ENCODE assay signal across 9 mouse cellular contexts in the genomic region with DNA sequence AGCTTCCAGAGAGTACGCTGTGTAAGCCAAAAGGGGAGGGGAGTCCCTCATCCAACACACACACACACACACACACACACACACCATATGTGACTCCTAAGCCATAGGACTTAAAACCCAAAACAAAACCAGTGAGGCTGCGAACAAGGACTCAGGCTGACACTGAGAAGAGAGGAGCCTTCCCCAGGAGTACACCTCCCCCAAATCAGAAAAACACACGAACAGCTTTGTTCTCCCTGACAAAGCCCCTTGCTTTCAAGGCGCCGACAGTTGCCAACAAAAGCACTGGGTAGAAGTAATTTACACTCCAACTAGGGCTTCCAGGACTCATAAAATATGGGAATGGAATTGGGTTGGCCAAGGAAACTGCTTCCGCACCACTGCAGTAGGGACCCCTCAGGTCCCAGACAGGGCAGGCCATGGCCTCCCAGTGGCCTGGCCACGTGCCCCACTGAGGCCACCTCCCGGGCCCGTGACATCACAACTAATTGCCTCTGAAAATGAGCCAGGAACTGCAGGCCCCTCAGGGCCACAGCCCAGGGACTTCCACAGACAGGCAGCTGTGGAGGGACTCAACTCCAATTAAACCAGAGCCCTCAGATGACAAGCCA. TPM values are rescaled to one million over a fixed set of nuclear protein-coding genes. Genes with fewer than 3 reads are reported as not detected.
A peak's percentile ranks its signal among the peaks of the same experiment; 100 is the strongest.
DNase-seq lines count a peak whose midpoint lies in the region; ATAC-seq and TF ChIP-seq lines count a peak whose summit lies in the region.
"Had no signal": no experiment of that assay in that cellular context is flagged by ENCODE, and none has a peak within 500 bp of the region (broad histone marks: within the 10 kb centered on the region; RNA-seq: fewer than 3 reads in every experiment).

No protein-coding gene starts in this region.

- TF ChIP-seq EP300 in heart, postnatal 0 days (IDR thresholded peaks at IDR 0.05; ENCODE audit: low read depth) = no peak

- H3K4me3 ChIP-seq in gastrocnemius, adult 2 months = no peak overlapping the region
- H3K4me3 ChIP-seq in heart, postnatal 0 days (ENCODE audit: low read depth, low read length) = no peak overlapping the region
- H3K4me3 ChIP-seq in neural tube, embryonic 14.5 days (ENCODE audit: low read depth, low read length) = peak overlapping the region; percentile 9; the same call in 1 of the 2 replicates
- H3K4me3 ChIP-seq: liver, embryonic 13.5 days had no signal

- H3K9ac ChIP-seq in heart, postnatal 0 days (replicated peaks; ENCODE audit: low read depth, low read length) = no peak overlapping the region
- peak overlapping the region; percentile 45; the same call in 1 of the 2 replicates for H3K9ac ChIP-seq in neural tube, embryonic 14.5 days (replicated peaks; ENCODE audit: low read depth, low read length)
- H3K9ac ChIP-seq: liver, embryonic 13.5 days had no signal

- H3K9me3 ChIP-seq in heart, postnatal 0 days (replicated peaks; ENCODE audit: control insufficient read depth, low read length) = no peaks in the 10 kb centered on the region
- no peaks in the 10 kb centered on the region for H3K9me3 ChIP-seq in neural tube, embryonic 14.5 days (ENCODE audit: control insufficient read depth, low read length)
- H3K9me3 ChIP-seq: liver, embryonic 13.5 days had no signal

- H3K27me3 ChIP-seq in heart, postnatal 0 days (ENCODE audit: control insufficient read depth, insufficient read depth, low read length) = peaks cover 18% of the 10 kb centered on the region; the same call in 1 of the 2 replicates
- H3K27me3 ChIP-seq in neural tube, embryonic 14.5 days (ENCODE audit: control insufficient read depth, insufficient read depth, low read length) = peaks cover 5% of the 10 kb centered on the region; the same call in 1 of the 2 replicates

- H3K36me3 ChIP-seq in heart, postnatal 0 days (replicated peaks; ENCODE audit: control insufficient read depth, insufficient read depth, low read length) = no peaks in the 10 kb centered on the region
- no peaks in the 10 kb centered on the region for H3K36me3 ChIP-seq in neural tube, embryonic 14.5 days (ENCODE audit: control insufficient read depth, insufficient read depth, low read length)
- H3K36me3 ChIP-seq: liver, embryonic 13.5 days had no signal

- 0 out of 2 replicates have a peak overlapping the region, but pooled peaks have one; percentile 15 for H3K4me2 ChIP-seq in heart, postnatal 0 days (ENCODE audit: low read depth, low read length)
- H3K4me2 ChIP-seq in neural tube, embryonic 14.5 days (ENCODE audit: low read depth, low read length) = peak overlapping the region; percentile 41
- H3K4me2 ChIP-seq: liver, embryonic 13.5 days had no signal

- peaks cover 9% of the 10 kb centered on the region; the same call in 1 of the 2 replicates for H3K4me1 ChIP-seq in heart, postnatal 0 days (ENCODE audit: control insufficient read depth, insufficient read depth)
- H3K4me1 ChIP-seq in neural tube, embryonic 14.5 days (ENCODE audit: control insufficient read depth, insufficient read depth, low read length) = peaks cover 54% of the 10 kb centered on the region

- no peak for TF ChIP-seq CTCF in gastrocnemius, adult 2 months (IDR thresholded peaks at IDR 0.05)
- TF ChIP-seq CTCF in heart, postnatal 0 days (IDR thresholded peaks at IDR 0.05; ENCODE audit: low read depth) = no peak

- peak overlapping the region; percentile 31; the same call in 1 of the 2 replicates for H3K27ac ChIP-seq in gastrocnemius, adult 2 months
- H3K27ac ChIP-seq in heart, postnatal 0 days (ENCODE audit: low read depth) = no peak overlapping the region
- H3K27ac ChIP-seq in neural tube, embryonic 14.5 days (ENCODE audit: low read depth, low read length) = peak overlapping the region; percentile 80
- H3K27ac ChIP-seq: liver, embryonic 13.5 days had no signal

- ATAC-seq in heart, postnatal 0 days (ENCODE audit: insufficient read depth, low read depth) = no peak
- ATAC-seq in neural tube, embryonic 14.5 days (ENCODE audit: low read depth) = peak; percentile 67

- peak; percentile 56 for DNase-seq in gastrocnemius, adult 2 months
- no peak for DNase-seq in gastrocnemius, postnatal 25 days
- DNase-seq in embryo, embryonic 11.5 days (ENCODE audit: low read depth, low spot score) = peak; percentile 52
- no peak for DNase-seq in heart, postnatal 0 days (ENCODE audit: low spot score)
- peak; percentile 81 for DNase-seq in kidney, postnatal 10 days
- no peak for DNase-seq in ovary, postnatal 10 days (ENCODE audit: low spot score)
- no peak for DNase-seq in thymus, postnatal 0 days (ENCODE audit: low spot score)
- DNase-seq: liver, embryonic 13.5 days had no signal

- intact Hi-C loops in gastrocnemius, adult 2 months (cut with DNase I) = no loop called here

- WGBS in heart, postnatal 0 days = 49% methylated on average over 9 of the region's 9 CpGs
- WGBS in neural tube, embryonic 14.5 days = 2% methylated on average over 9 of the region's 9 CpGs

RNA-seq across cellular contexts. Expression of a gene that starts 4.2 kb away (rescaled TPM):
- total RNA-seq in gastrocnemius, adult 2 months (2021) = 10 to 100 TPM; 28.9 to 33.6 TPM
- 10 to 100 TPM; 24.4 to 25.5 TPM for total RNA-seq in gastrocnemius, postnatal 25 days (2021)
- total RNA-seq in heart, postnatal 0 days (2014; rRNA removed; ENCODE audit: low replicate concordance) = 36.7 and 43.6 TPM in 2 replicates
- 3.0 TPM in 2 replicates for polyA plus RNA-seq in heart, postnatal 0 days (2015; fragmentation: Nextera tagmentation; extraction: Ambion mirVana)
- 15.4 and 16.3 TPM in 2 replicates for polyA plus RNA-seq in neural tube, embryonic 14.5 days (2014; fragmentation: Nextera tagmentation; extraction: Ambion mirVana)
- 9.9 and 13.1 TPM in 2 replicates for polyA plus RNA-seq in thymus, postnatal 0 days (2015; fragmentation: Nextera tagmentation; extraction: Ambion mirVana)

RNA-seq across cellular contexts. Expression of a gene that starts 49.6 kb away (rescaled TPM):
- under 1 TPM; 0.41 to 0.98 TPM for total RNA-seq in gastrocnemius, adult 2 months (2021)
- total RNA-seq in gastrocnemius, postnatal 25 days (2021) = 1 to 10 TPM in 1 of 2 experiments, under 1 TPM in 1; 0.69 to 1.3 TPM
- total RNA-seq in heart, postnatal 0 days (2014; rRNA removed; ENCODE audit: low replicate concordance) = 0.38 and 0.54 TPM in 2 replicates
- 0.99 and 1.2 TPM in 2 replicates for polyA plus RNA-seq in heart, postnatal 0 days (2015; fragmentation: Nextera tagmentation; extraction: Ambion mirVana)
- polyA plus RNA-seq in neural tube, embryonic 14.5 days (2014; fragmentation: Nextera tagmentation; extraction: Ambion mirVana) = 0.31 and 1.8 TPM in 2 replicates
- 3.2 and 3.6 TPM in 2 replicates for polyA plus RNA-seq in thymus, postnatal 0 days (2015; fragmentation: Nextera tagmentation; extraction: Ambion mirVana)

Comparison
In these comparisons a context has a peak if more than half of its experiments do, and no peak if none do; other contexts are left out.
1. DNase-seq: peak in gastrocnemius, adult 2 months (single experiment), embryo, embryonic 11.5 days (single experiment) and kidney, postnatal 10 days (single experiment); none in gastrocnemius, postnatal 25 days (single experiment), heart, postnatal 0 days (single experiment), ovary, postnatal 10 days (single experiment) and thymus, postnatal 0 days (single experiment).